Mouse (Mus musculus) embryo, embryonic 9.5 days (tissue): ENCODE data around the gene Cdyl.
"Not testable (repeated sequence)": the region's sequence is repeated elsewhere in the genome, so short reads cannot be mapped to it uniquely, and the experiment has no call there.

Experiments used
- DNase-seq: peaks from one replicate; pipeline ENCODE4 v3.0.0-alpha.2; 2017; ENCODE audit errors: extremely low spot score

The Cdyl gene

DNA sequence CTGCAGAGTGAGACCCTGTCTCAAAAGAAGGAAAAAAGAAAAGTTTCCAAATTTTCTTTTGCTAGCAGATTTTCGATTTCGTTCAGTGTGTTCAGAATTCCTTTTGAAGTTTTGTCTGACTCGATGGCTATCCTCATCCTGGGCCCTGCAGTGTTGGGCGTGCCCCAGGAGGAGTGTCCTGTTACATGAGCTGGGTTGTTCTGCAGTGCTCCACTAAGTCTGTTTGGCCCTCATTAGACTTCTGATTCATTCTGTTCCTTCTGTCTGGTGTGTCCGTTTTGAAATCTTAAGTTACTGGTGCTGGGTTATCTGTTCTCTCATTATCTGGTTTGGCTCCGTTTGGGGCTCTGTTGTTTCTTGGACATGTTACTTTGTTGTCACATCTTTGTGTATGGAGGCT lies 174.3 kb downstream of the Cdyl start:
- DNase-seq: no peak

DNA sequence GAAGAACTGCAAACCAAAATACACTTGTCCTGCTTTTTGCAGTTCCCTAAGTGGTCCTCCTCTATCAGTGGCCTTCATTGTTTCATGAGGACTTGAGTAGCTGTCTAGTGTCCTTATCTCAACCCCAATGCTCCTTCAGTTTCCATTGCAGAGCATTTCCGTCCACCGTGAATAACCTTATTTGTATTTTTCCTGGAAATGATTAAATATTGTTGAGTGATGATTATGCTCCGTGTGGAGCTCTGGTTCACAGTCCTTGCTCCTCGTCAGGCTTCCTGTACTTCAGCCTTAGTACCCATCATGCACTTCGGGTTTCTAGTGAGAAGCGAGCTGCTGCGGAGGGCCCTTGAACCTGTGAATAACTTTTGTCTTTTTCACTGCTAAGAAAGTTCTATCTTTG lies 176.0 kb downstream of the Cdyl start:
- no peak for DNase-seq

DNA sequence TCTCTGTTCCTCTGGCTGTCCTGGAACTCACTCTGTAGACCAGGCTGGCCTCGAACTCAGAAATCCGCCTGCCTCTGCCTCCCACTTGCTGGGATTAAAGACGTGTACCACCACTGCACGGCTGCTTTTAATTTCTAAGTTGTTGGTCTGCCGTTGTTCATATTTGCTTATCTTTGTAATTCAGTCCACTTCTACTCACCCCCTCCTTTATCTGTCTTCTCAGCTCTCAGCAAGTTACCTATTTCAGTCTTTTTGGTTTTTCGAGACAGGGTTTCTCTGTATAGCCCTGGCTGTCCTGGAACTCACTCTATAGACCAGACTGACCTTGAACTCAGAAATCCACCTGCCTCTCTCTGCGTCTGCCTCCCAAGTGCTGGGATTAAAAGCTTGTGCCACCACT lies 176.9 kb downstream of the Cdyl start:
- DNase-seq: not testable (repeated sequence)

DNA sequence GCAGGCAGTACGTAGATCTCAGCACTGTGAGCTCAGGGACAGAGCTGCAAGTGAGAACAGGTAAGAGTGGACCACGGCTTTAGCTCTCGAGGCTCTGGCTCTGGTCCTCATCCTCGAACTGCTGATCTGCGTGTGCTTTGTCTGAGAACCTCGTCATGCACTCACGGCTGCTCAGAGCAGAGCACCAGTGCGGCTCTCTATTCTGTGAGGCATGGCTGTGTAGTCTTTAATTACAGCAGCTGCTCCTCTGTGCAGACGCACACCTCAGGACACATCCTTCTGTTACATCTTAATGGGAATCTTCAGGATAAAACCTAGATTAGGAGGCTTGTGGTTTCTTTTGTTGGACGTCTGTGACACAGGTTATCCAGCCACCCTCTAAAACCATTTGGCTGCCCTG lies 180.5 kb downstream of the Cdyl start:
- DNase-seq: no peak

DNA sequence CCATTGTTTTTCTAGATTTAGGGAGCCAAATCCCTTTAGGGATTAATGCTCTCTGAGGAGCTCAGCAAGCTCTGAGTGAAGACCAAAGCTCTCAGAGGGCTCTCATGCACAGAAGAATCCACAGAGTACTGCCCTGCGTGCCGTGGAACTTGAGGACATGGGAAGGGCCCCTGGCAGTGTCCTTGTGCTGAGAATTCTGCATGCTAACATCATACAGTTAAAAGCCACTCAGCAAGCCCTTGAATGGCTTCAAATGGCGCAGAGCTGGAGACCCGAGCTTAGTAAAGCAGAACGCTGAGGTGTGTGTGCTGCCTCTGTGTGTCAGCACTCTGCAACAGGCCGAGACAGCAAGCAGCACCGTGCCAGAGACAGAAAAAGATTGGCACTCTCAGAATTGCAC lies 183.8 kb downstream of the Cdyl start:
- no peak for DNase-seq

DNA sequence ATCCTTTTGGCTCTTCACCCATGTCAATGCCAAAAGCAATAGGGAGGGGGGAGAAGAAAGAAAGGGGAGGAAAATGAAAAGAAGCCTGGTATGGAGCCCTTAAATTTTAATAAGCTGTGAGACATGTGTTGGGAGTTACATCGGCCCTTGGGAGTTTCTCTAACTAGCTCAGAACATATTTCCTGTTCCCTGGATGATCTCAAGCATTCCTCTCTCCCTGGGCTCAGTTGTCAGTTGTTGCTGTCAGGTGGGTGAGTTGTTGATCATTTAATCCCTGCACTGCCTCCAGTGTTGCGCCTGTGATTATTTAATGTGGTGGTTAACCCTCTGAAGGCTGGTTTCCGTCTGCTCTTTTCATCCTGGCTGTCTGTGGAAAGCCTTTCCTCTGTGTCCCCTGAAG lies 185.7 kb downstream of the Cdyl start:
- no peak for DNase-seq

DNA sequence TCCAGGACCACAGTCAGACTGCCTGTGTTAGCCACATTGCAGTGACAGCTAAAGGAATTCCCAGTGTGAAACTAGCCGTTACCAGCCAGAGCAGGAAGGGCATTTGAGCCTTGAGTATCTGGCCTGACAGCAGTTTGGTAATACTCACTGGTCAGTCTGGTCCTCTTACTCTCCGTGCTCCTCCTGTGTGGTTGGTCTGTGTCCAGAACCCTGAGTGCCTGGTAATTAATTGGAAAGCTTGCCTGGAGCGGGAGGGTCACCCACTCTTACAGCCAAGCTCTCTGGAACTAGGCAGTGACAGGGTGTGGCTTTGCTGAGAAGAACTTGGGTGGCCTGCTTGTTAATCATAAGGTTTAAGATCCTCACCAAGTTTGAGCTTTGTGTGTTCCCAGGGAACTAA lies 189.1 kb downstream of the Cdyl start:
- no peak for DNase-seq

DNA sequence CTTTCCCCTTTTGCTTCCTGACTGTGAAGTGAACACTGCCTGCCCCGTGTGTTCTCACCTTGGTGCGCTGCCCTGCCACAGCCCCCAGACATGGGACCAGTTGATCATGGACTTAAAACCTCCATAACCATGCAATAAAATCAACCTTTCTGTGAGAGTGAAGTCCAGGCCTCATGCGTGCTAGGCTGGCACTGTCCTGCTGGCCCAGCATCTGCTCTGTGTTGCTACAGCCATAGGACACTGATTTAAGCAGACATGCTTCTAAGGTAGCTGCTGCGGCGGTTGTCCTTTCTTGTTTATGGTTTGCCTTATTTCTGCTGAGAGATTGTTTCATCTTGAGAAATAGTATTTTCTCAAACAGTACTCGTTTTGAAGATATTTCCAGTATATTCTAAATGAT lies 191.9 kb downstream of the Cdyl start:
- DNase-seq: no peak

DNA sequence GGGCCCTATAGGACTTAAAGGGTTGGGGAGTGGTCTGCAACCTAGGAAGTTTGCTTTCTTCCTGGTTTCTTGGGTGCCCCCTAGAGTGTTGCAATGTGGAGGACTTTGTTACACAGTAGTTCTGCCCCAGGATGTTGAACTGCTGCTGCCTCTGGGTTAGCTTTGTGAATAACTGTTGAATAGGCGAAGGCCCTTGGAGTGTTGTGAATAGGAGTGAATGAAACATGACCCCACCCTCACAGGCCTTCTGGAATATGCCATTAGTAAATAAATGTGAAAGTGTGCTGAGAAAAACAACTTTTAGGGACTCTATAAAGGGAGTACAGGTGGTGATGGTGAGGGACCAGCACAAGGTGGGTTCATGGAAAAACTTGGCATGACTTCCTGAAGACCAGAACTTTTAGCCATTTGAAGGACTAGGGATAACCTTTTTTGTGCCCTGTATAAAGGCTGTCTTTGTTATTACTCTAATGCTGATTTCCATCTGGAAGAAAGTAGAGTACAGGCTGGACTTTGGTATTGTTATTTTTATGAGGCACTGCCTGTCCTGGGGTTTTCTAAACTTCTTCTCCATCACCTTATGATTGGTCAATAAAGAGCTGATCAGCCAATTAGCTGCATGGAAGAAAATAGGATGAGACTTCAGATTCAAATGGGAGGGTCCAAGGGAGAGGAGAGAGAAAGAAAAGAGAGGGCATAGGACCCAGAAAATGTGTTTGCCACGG lies 193.4 kb downstream of the Cdyl start:
- no peak for DNase-seq

DNA sequence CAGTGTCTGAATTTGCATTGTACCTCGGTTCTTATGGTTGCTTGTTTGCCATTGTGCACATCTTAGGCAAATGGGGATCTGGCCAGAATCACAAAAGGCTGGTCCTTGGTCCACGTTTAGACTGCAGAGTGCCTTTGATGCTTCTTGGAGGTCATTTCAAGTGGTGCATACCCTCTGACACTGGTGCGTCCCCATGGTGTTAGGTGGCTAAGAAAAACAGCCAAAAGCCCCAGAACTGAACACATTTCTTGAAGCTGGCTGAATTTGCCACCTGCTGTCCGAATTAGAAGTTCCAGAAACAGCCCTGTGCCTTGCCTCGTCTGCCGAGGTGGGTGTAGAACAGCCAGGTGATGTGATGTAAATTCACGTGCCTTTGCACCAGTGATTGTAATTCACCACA lies 197.9 kb downstream of the Cdyl start:
- no peak for DNase-seq

DNA sequence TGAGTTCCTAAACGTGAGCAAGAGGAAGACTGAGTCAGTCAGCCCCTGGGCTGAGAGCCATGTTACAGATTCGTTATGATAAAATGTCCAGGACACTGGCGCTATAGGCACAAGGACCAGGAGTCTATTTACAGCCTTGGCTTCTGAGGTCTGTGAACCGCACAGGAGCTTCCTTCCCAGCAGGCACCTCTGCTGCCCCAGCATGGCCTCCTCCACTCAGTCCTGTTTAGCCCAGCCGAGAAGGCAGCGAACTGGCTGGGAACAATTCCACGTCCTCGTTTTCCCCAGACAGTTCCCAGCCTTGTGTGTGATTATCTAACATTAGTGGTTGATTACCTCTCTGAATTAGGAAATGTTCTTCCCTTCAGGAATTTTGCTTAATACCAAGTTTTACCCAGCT lies 201.3 kb downstream of the Cdyl start:
- DNase-seq: no peak

DNA sequence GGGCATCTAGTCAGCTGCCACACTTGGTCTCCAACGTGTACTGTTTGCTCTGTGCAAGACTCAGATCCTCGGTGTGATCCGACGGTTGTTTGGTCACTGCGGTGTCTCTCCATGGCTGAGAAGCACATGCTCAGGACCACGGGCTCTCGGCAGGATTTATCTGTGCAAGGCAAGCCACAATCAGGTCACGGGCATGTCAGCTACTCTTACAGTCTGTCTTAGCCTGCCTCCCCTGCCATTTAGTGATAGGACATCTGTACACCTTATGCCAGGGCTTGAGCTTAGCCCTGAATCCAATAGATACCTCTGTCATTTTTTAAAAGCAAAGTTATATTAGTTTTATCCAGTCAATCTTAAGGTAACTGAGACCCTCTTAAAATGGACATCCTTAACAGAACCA lies 211.0 kb downstream of the Cdyl start:
- no peak for DNase-seq

DNA sequence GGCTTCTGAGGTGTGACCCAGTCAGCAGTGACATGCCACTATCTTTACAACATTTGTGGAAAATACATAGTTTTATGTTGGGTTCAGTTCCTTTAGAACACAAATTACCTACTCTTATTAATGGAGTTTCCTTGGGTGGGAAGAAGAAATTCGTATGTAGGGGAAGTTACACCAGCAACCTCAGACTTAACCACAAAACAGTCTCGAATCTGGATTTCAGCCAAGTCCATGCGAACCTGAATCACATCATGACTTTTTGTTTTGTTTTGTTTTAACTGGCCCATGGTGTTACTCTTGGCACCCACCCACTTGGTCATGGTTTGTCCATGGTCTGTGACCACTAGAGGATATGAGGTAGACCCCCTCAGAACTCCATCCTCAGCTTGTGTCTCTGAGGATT lies 211.5 kb downstream of the Cdyl start:
- DNase-seq: no peak

DNA sequence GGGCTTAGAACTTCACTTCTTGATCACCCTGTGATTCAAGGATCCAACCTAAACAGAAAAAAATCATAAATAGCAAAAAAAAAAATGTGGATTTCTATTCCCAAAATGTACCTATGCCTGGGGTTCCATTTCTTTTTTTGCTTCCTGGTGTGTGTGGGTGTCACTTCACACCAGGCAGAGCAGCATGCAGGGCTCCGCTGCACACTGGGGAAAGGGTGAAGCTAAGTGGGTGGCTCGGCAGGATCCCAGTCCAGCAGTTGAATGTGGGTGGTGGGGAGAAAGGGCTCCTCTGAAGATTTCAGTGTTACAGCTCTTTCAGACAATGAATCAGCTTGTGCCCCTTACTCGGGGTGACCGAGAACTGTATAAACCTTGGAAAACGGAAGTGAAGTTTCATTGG lies 215.8 kb downstream of the Cdyl start:
- DNase-seq: no peak

DNA sequence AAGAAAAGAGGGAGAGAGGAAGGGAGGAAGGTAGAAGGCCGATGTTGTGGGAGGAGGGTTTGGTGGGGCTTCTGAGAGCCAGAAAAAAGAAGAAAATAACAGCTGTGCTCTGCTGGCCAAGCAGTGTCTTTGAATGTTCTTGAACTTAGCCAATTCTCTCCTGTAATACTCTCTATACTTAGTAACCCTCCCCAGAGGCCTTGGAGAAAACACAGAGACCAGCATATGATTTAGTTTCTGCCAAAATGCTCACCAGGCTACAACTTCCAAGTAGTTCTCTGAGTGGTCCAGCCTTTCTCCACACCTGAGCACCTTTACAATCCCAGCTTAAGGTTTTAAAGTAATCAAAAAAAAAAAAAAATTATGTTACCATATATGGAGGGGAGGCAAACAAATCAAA lies 218.6 kb downstream of the Cdyl start:
- DNase-seq: no peak

DNA sequence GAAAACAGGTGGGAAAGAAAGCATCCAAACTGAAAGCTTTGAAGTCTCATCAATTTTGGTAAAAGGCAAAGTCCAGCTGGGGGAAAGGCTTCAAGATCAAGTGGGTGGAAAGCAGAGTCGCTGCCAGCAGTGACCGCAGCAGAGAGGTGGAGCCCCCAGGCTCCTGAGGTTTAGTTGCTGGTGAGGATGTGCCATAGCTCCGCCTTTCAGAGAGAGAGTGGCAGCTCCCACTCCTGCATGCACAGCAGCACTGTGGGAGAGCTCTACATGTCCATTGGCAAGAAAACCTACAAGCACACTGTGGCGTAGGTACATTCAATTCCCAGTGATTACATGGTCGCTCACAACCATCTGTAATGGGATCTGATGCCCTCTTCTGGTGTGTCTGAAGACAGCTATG lies 219.4 kb downstream of the Cdyl start:
- DNase-seq: no peak

DNA sequence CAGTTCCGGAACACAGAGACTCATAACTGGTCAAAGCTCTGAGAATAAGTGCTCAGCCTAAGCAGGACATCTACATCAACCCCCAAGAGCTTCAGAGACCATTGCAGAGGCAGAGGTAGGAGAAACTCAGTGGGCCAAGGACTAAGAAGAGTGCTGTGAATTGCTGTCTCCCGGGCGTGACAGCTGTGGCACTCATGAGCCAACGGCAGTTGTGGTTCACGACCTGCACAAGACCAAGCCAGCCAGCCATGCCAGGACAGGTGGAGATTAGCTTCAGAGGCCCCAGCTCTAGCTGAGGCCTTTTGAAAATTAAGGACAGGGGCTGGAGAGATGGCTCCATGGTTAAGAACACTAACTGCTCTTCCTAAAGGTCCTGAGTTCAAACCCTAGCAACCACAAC lies 219.9 kb downstream of the Cdyl start:
- DNase-seq: no peak

DNA sequence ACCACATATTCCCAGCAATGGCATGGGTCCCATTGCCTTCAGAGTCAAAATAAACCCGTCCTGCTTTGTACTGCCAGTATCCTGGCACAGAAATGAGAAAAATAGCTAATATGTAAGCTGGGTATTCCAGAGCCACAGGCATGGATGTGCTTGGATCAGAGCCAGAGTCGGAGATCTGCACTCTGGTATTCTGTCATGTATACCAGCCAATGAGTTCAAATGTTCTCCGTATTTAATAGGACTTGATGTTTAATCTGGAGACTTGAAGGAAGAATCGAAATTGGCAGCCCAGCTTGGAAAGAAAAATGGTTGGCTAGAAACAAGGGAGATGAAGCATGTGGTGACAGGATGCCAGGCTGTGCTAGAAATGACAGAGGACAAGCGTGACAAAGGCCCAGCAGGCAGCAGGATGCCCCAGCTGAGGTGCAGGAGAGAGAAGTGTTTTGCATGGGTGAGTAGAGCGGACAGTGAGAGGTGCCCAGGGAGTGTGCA lies 221.0 kb downstream of the Cdyl start:
- DNase-seq: no peak

DNA sequence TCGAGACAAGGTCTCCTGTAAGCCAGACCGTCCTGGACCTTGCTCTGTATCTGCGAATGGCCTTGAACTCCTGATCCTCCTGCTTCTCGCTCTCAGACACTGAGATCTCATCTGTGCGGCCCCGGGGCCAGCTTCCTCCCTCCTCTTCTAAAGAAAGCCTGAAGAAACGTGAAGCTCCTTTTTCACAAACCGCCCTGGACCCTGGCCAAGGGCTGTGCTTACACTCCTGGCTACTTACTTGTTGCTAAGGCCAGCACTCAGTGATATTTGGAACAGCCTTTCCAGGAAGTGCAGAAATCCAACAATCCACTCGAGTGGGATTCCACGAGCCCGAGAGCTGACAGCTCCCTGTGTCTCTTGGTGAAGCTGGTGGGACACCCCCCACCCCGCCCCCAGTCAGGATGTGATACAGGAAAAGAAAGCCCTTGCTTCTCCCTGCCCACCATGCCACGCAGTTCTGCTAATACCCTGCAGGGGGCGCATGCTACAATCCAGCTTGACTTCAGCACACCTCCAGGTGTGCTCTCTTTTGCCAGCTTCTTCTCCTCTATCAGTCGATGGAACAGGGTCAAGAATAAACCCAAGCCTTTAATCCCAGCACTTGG lies 226.6 kb downstream of the Cdyl start:
- peak; percentile 43 for DNase-seq

DNA sequence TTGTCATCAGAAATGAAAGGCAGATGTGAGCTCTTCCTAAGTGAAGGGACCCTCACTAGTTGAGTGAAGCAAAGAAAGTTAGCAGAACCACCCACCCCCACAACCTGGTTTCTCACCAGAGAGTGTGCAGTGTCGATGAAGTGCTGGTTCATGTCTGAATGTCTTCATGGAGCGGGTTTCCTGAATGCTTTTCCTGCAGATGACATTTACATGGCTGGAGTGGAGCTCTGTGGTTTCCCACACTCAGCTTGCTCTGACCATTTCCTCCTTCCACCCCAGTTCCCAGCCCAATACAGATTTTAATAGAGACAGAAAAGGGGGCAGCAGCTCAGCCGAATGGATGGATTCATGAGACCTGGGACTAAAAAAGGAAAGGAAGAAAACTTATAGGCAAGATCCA lies 233.2 kb downstream of the Cdyl start:
- DNase-seq: no peak

DNA sequence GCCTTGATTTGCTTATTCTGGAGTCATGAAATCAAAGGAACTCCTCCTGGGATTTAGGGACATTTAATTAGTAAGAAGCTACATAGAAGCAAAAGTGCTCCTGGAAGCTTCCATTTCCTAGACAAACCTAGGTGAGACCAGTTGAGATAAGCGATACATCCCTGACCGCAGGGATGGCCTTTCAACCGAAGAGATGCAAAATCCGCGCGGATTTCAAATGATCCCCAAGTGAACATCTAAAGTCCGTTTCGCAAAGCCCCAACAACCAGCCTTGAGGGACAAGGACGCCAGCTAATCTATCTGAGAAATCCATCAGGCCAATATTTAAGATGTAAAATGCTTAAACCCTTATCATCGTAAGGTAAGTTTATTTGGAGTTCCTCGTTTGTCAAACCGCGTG lies 245.7 kb downstream of the Cdyl start:
- DNase-seq: no peak

DNA sequence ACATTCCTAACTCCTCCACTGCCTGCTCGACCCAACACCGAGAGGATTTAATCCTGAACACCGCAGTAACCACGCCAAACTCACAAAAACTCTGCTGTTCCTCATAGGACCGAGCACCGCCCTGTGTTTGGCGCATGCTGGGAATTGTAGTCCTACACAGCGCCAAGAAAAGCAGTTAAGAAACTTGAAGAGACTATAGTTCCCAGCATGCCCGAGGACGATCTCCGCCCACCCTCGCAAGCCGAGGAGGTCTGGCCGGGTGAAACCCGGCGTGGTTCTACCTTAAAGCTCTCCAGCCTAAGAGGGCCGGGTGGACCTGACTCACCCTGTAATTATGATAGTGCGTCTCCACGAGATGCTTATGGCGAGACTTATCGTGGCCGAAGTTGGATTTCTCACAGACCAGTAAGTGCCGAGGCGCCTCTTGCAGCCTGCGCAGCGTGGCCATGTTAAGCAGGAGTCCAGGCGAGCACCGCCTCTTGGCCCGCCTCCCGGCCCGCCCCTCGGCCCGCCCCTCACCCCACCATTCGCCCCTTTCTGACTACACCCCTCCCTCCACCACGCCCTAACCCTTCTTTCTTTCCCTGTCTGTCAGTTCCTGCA lies 246.3 kb downstream of the Cdyl start, which contains the start of gene Rpp40:
TSS of gene Rpp40 (minus strand) at position 481 of the 603 bp plus-strand sequence.
- peak; percentile 97 for DNase-seq

DNA sequence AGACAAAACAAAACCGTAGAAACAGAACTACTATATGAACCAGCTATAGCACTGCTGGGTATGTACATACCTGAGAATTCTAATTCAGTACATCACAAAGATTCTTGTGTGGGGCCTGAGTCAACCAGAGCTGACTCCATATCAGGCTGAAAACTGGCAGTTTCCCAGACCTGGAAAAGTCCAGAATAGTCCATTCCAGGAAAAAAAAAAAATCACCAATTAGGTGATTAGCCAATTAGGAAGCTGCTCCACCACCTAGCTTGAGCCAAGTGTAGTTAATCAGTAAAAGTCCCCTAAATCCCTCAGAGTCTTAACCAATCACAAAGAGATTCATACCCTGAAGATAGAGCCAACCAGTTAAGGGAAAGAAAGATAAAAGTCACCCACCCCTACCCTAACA lies 251.8 kb downstream of the Cdyl start:
- no peak for DNase-seq
